Mouse (Mus musculus): Measurements from ENCODE around the gene Gpx7.
"Not testable (repeated sequence)": the region's sequence is repeated elsewhere in the genome, so short reads cannot be mapped to it uniquely, and the experiment has no call there.

Gene Gpx7

GRCm38 (mm10) chr4:108391124-108391523 lies 15.6 kb downstream of the Gpx7 start:
- DNase-seq (ENCODE audit: low spot score in 2 of 2): no peak

DNA sequence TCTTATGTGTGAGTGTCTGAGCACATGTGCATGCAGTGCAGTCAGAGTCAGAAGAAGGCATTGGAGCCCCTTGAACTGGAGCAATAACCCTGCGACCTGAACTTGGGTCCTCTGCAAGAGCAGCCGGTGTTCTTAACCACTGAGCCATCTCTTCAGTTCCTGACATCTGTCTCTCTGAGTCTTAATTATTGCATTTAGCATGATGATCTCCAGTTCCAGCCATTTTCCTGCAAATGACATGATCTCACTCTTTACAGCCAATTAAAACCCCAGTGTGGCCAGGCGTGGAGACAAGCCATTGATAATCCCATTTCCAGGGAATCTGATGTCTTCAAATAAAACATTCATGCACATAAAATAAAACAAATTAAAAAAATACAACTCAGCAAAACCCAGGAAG lies 18.0 kb downstream of the Gpx7 start:
- DNase-seq (ENCODE audit: low spot score in 2 of 2): no peak

DNA sequence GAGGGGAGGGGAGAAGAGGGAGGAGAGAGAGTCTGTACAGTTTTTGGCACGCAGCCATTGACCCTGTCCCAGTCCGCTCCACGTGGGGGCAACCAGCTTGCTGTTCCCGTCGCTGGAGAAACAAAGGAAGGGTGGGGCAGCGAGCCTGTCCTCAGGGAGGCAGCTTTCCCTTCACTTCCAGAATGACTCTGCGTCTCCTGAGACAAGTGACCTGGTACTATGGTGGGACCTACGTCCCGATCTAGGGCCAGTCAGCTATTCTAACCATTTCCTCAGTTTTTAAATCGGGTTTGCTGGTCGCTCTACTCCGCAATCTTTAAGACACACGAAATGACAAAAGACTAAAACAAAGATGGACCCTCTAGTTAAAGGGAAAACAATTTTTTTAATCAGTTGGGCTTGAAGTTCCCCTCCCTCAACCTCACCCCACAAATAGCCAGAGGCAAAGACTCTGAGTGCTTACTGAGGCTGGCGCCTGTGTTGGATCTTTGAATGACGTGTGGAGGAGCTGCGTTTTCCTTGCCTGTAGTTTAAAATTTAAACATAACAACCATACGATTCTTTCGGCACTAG lies 19.0 kb downstream of the Gpx7 start:
- peak in 1 of 2 experiments; percentile 64 for DNase-seq (ENCODE audit: low spot score in 2 of 2)

GRCm38 (mm10) chr4:108387106-108387505 lies 19.7 kb downstream of the Gpx7 start:
- no peak for DNase-seq (ENCODE audit: low spot score in 2 of 2)

DNA sequence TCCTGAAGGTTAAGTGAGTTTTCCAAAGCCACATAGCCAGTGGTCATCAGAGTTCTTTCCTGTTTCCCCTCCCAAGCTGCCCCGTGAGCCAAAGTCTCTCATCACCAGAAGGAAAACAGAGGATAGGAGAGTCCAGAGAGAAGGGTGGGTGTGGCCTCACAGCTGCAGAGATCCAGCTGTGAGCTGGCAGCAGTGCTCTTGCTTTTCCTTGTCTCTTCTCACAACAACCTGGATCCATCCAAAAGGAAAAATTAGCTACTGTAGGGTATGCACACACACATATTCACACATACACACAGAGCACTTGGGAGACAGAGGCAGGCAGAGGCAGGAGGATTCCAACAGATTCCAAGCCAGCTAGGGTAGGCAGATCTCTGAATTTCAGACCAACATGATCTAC lies 20.7 kb downstream of the Gpx7 start:
- no peak for DNase-seq (ENCODE audit: low spot score in 2 of 2)

- DNase-seq (ENCODE audit: low spot score in 2 of 2): no peak
Measured at GRCm38 (mm10) chr4:108383183-108383714, 23.5 kb downstream of the Gpx7 start, which contains the start of gene Shisal2a. TSS of gene Shisal2a (minus strand) at chr4:108383349.

DNA sequence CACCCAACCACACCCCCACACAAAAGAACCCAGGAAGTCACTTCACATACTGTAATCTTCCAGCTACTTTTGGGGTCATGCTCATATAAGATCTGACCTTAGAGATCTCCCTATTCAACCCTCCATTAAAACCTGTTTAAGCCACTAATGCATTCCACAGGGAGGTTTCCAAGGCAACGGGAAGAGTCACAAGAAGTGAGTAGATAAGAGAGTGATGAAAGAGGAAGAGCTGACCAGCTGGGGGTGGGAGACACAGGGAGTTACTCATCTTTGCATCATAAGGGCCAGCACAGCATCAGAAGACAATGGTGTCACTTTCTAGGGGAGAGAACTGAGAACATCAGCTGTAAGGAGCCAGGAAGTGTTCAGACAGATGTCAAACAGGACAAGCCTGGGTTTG lies 26.6 kb downstream of the Gpx7 start:
- no peak for DNase-seq (ENCODE audit: low spot score in 2 of 2)

DNA sequence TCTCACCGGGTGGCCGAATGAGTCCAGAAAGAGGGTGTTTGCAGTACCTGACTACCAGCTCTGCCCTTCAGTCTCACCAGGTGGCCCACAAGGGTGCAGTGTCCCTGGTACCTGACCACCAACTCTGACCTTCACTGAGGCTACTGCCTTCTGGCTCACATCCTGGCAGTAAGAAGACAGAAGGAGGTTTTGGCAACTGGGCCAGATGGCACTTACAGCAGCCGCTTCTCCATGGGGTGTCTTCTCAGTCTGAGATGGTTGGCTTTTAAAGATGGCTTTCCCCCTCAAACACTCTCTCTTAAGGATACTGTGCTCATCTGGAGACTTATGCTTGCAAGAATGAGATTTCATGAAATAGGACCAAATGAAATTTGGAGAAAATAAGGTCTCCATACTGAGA lies 27.3 kb downstream of the Gpx7 start:
- DNase-seq (ENCODE audit: low spot score in 2 of 2): peak in 1 of 2 experiments; percentile 21

GRCm38 (mm10) chr4:108372166-108372565 lies 34.6 kb downstream of the Gpx7 start:
- DNase-seq (ENCODE audit: low spot score in 2 of 2): no peak

DNA sequence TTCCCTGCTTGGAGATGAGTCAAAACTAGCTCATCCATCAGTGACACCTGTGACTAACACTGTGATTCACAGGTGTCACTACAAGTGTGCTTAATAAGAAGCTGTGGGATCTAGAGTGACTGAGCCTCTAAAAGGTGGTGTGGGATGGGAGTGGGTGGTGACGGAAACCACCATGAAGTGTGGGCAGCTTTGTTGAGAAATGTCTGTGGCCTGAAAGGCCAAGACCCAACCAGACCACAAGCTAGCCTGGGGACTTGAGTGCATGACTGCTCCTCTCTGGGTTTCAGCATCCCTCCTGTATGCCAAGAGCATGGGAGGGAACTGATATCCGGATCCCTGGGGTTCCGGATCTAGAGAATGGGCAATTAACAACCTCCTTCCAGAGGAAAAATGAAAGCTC lies 35.3 kb downstream of the Gpx7 start:
- no peak for DNase-seq (ENCODE audit: low spot score in 2 of 2)

GRCm38 (mm10) chr4:108370409-108370808 lies 36.4 kb downstream of the Gpx7 start:
- DNase-seq (ENCODE audit: low spot score in 2 of 2): no peak

DNA sequence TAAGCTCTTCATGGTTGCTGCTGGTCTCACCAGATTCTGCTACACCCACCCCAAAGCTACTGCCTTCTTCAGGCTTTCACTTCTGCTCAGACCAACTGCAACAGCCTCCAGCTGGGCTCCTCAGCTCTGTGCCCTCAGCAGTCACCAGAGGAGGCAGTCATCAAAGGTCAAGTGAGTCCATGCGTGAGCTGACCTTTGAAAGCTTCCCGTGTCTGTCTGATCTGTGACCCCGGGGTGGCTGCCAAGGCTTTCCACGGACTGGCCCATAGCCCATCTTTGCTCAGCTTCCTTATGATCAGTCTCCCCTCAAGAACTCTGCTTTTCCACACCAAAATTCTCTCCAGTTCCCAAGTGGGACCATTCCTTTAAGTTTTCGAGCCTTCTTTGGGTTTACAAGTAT lies 37.5 kb downstream of the Gpx7 start:
- DNase-seq (ENCODE audit: low spot score in 2 of 2): no peak

DNA sequence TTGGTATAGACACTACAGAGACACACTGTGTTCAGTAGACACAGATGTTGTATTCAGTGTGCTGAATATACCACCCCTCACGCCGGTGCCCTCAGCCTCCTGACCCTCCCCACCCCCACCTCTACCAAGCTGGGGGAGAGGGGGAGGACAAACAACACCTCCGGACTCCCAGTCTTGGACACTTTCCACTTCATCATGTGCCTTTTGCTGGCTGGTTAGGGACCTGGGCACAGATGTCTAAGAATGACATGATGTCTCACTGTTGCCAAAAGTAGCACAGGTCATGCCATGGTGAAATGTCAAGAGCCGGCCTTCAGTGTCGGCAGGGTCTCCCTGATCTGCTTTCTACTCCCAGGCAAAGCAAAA lies 42.7 kb downstream of the Gpx7 start:
- DNase-seq (ENCODE audit: low spot score in 2 of 2): no peak

- DNase-seq (ENCODE audit: low spot score in 2 of 2): no peak
Measured at GRCm38 (mm10) chr4:108363355-108364110, 43.2 kb downstream of the Gpx7 start.

DNA sequence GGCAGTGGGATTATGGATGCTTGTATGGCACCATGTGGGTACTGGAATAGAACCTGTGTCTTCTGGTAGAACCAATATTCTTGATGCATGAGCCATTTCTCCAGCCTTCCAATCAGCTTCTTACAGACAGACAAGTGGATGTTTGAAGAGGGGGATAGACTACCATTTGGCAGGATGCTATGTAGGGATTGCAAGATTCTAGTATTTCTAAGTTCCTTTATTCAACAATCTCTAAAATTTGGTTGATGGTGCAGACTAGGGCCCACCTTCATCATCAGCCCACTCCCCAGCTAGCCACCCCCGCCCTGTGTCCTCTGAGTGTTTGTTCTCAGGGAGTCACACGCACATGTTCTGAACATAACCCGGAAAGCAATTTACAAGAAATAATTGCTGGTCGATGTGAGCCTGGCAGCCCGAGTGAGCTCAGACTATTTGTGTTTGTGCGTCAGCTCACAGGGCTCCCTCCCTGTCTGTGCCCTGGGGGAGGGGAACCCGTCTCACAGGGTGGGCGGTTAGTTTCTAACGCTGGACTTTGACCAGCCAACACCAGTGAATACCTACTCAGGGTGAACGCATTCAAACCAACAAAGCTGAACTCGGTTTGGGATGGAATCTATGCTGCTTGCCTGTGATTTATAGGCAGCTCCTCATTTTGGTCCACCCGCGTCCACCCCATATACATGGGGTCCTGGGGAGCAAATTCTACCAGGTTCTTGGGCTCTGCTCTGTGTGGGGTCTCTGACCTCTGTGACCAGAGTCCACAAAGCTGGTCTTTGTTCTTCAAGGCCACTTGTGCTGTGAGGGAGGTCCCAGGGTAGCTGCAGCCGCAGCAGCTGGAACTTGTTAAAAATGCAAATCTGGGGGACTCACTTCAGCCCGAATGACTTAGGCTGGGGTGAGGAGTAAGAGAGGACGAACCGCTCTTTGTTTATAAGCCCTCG lies 44.2 kb downstream of the Gpx7 start:
- DNase-seq (ENCODE audit: low spot score in 2 of 2): no peak

DNA sequence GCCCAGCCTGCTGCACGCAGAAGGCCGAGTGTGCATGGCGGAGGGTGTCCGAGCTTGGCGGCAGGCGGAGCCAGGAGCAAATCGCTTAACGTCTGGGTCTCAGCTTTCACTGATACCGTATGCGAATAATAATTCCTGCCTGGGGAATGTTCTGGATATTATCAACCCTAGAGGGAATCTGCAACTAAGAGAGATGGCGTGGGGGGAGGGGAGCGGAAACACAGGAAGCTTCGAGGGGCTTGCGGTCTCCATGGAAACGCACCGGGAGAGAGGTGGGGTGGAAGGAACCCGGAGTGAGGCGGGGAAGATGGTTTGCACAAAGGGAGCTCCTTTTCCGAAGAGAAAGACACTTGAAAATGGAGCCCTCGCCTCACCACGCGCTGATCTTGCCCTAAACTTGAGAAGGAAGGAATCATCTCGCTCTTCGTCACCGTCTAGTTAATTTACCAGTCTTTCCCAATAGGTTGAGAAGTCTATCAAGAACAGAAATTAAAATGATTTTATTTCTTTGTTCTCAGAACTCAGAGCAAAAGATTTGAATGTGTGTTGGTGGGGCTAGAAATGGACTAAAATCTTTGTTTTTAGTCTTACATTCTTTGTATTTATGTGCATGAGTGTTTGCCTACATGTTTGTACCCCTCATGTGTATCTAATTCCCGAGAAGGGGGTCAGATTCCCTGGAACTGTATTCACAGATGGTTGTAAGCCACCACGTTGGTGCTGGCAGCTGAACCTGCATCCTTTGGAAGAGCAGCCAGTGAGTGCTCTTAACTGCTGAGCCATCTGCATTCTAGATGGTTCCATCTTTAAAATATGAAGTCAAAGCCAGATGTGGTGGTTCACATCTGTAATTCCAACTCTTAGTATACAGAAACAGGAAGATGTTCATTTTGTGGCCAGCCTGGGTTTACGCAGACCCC lies 46.4 kb downstream of the Gpx7 start:
- DNase-seq (ENCODE audit: low spot score in 2 of 2): peak; percentile 65 to 89

GRCm38 (mm10) chr4:108358498-108358897 lies 48.3 kb downstream of the Gpx7 start:
- DNase-seq (ENCODE audit: low spot score in 2 of 2): no peak

GRCm38 (mm10) chr4:108357458-108357857 lies 49.3 kb downstream of the Gpx7 start:
- DNase-seq (ENCODE audit: low spot score in 2 of 2): no peak

DNA sequence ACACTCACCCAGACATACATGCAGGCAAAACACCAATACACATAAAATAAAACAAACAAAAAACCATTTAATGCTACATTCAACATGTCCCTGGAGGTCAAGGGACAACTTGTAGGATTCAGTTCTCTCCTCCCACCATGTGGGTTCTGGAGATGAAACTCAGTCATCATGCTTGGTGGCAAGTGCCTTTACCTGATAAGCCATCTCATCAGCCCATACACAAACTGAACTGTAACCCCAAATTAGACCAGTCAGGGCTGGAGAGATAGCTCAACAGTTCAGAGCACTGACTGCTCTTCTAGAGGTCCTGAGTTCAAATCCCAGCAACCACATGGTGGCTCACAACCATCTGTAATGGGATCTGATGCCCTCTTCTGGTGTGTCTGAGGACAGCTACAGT lies 53.2 kb downstream of the Gpx7 start:
- not testable (repeated sequence) for DNase-seq (ENCODE audit: low spot score in 2 of 2)

DNA sequence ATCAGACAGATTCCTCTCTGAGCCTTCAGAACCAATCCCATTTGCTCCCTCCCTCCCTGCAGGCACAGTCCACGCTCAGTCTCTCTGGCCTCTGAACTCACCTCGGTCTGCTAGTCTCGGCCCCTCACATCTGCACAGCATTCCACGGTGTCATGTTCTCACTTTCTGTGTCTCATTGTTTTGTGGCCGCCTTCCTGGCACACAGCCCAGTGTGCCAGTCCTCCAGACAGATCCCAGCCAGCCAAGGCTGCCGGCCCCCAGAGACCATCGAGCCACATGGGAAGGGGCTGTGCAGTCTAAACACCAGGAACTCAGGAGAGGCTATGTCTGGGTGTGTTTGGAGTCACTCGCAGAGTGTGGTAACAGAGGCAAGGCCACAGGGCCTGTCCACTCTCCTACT lies 55.9 kb downstream of the Gpx7 start:
- peak in 1 of 2 experiments; percentile 17 for DNase-seq (ENCODE audit: low spot score in 2 of 2)

Measured in cerebellum, postnatal 4 days (tissue).